Mouse (Mus musculus): ENCODE data around the gene Wbp2. TPM values are rescaled to one million over a fixed set of nuclear protein-coding genes. Genes with fewer than 3 reads are reported as not detected.
"Not testable (repeated sequence)": the region's sequence is repeated elsewhere in the genome, so short reads cannot be mapped to it uniquely, and the experiment has no call there.

Wbp2 gene
- total RNA-seq (2014; fragmentation: Nextera tagmentation) (83.3 and 96.6 TPM in 2 replicates), total RNA-seq (2017) (13.6 and 17.3 TPM in 2 replicates)

DNA sequence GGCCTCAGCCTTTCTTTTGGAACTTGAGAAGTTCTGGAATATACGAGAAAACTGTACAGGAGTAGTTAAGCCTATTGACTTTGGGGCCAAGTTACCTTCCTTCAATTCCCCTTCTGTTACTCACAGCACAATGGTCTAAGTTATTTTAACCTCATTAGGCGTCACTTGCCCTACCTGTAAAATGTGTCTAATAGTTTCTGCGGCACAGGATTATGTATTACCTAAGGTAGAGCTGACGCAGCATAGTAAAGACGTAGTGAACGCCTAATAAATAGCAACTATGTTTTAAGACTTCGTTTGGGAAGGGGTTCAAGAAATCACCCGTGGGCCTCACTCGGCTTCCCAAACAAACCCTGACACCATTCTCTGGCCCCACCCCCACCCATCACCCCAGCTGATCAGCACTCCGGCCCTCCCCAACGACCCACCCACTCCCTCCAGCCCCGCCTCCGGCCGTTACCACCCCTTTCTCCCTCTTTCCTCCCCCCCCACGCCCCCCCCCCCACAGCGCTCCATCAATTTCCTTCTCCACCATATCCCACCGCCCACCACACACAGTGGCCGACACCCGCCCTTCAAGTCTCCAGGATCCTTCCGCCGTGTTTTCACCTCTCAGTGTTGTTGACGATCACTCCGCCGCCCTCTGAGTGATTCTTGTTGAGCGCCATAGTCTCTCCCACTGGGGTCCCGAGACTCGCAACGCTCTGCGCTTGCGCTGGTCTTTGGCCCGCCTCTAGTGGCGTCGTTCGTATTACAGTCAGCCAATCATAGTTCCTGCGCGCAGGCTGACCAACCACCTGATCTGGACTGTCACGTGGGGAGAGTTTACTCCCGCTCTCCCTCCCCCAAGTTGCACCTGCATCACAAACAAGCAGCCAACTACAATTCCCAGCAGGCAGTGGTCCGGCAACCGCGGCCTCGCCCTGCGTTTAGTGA, at the start of gene Wbp2:
Wbp2 (minus strand) TSS at position 738 of the 936 bp plus-strand sequence.
- peak; percentile 93 for ATAC-seq (replicated peaks; ENCODE audit: poor library complexity, severe bottlenecking)

DNA sequence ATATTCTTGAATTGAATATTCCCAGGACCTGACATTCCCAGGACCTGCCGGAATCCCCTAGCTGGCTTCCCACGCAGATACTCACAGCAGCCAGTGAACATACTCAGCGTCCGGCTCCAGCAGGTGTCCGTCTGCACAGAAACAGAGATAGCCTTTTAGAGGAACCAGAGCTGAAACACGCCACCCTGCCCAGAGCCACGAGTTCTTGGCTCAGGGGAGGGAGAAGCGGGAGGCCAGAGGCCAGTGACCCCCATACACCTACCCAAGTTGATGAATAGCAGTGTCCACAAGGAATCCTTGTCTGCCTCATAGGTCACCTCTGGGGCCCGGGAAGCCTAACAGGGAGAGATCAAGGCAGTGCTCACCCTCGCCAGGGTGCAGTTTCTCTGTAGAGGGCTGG, 47.4 kb upstream of the Wbp2 start:
- ATAC-seq (replicated peaks; ENCODE audit: poor library complexity, severe bottlenecking) = no peak

DNA sequence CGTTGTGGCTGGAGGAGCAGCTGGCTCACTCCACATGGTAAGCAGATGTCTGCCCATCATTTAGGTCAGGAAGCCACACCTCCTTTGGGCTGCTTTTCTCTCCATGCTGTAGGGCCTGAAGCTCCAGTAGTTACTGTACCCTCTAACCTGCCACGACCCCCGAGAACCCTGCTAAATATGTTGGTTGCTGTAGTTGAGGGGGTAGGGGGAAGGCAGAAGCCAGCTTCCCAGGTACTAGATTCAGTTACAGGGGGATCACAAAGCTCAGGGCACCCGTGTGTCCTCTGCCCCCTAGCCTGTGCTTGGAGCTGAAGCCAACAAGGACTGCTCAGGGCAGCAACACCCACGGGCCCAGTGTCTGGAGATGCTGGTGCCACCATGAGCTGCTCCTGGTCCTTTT, 46.7 kb upstream of the Wbp2 start:
- no peak for ATAC-seq (replicated peaks; ENCODE audit: poor library complexity, severe bottlenecking)

DNA sequence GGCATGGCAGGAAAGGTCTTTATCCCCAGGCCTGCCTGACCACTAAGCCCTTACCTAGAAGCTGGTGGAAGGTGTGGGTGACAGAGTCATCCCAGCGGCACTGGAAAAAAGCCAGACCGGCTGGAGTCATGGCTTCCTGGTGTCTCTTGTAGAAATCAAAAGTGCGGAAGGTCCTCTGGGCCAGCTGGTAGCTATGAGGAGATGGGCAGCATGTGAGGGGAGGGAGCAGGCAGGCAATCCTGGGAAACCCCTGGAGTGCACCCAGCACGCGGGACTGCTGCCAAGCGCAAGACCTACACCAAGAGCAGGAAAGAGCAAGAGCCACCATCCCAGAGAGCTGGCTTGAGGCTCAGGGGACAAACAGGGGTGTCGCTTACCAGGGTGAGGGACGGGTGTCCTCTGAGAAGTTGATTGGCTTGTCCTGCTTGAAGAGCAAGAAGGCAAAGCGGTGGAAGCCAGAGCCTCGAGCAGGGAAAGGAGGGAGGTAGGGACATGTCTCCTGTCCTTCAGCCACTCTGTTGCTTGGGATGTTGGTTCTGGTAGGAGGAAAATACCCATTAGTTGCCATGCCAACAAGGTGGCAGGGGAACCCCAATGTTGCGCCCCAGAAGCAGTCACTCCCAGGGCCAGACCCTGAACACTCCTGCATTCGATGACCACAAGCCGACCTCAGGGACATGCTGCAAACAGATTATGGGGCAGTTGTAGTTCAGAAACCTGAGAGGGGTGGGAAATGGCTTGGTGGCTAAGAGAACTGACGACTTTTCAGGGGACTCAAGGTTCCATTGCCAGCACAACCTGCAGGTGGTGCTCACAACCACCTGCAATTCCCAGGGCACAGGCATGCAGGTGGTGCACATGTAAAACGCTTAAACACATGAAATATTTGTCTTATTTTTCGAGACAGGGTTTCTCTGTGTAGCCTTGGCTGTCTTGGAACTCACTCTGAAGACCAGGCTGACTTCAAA, 45.9 kb upstream of the Wbp2 start:
- no peak for ATAC-seq (replicated peaks; ENCODE audit: poor library complexity, severe bottlenecking)

DNA sequence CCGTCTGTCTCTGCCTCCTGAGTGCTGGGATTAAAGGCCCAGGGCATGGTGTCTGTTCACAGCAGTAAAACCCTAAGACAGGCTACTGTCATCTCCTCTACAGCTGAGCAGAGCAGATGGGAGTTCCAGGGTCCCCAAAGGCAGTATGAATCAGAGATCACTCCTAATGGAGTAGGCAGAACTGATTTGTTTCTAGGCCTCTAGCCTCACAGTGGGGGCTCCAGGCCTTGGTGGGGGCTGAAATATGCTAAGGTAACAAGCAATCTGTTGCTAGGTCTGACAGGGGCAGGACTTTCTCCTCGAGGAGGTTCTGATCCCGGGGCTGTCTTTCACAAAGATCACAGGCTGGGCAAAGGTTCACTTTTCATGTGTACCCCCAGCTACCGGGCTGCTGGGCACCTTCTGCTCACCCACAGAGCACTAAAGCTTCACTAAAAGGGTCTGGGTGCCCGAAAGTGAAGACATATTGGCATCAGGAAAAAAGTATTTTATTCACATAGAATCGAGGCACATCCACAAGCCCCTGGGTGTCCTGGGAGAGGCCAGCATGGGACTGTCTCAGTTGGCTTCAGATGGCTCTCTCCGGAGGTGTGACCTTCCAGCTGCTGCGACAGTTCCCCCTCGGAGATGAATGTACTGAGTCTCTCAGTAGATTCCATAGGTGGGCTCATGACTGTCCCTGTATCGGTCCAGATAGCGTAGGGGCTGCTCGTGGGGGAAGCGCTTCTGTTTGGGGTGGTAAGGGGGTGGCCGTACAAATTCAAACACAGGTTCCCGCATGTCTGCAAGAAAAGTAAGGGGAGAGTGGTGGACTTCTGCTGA, 44.8 kb upstream of the Wbp2 start:
- no peak for ATAC-seq (replicated peaks; ENCODE audit: poor library complexity, severe bottlenecking)

DNA sequence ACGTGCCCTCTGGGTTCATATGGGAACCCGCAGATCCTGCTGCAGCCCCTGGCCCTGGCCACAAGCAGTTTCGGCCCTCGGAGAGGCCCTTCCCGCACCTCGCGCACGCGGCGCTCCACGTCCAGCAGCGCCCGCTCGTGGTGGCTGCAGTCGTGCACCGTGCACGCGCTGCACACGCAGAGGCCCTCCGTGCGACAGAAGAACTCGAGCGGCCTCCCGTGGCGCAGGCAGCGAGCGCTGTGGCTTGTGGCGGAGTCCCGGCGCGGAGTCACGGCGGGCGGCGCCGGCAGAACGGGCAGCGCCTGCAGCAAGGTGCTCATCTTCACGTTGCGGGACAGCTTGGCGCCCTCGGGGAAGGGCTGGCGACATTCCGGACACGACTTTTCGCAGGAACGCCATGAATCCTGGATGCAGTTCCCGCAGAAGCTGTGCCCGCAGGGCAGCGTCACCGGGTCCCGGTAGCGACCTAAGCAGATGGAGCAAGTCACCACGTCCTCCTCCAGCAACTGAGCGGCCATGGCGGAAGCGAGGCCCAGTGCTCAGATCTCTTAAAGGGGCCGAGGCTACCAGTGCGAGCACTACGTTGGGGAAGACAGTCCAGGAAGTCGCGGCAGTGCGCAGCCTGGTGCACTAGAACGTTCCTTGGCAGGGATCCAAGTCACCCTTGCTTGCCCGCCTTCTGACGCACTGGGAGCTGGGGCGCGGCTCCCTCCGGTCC, 43.9 kb upstream of the Wbp2 start, which contains the start of gene Trim65:
Trim65 (minus strand) TSS at position 641 of the 718 bp plus-strand sequence.
- peak; percentile 72 for ATAC-seq (replicated peaks; ENCODE audit: poor library complexity, severe bottlenecking)

DNA sequence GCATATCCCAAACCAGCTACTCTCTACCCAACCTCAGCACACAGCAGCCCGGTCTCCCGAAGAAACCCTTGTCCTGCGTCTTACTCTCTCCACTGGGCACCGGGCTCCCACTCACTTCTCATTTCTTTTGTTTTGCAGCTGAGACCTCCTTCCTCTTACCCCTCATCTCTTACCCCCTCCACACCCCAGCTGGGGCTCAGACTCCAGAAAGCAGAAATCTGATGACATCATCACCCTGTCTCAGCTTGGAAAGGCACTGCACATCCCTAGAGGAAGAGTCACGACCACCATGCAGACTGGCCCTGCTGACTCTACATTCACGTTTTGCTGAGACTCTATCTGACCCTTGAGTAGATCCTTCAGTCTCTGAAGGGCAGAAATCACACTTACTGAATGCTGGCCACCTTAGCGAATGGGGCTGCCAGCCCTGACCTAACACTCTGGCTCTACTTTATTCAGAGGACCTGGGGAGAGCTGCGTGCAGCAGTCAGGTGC, 43.2 kb upstream of the Wbp2 start:
- ATAC-seq (replicated peaks; ENCODE audit: poor library complexity, severe bottlenecking) = peak; percentile 64

DNA sequence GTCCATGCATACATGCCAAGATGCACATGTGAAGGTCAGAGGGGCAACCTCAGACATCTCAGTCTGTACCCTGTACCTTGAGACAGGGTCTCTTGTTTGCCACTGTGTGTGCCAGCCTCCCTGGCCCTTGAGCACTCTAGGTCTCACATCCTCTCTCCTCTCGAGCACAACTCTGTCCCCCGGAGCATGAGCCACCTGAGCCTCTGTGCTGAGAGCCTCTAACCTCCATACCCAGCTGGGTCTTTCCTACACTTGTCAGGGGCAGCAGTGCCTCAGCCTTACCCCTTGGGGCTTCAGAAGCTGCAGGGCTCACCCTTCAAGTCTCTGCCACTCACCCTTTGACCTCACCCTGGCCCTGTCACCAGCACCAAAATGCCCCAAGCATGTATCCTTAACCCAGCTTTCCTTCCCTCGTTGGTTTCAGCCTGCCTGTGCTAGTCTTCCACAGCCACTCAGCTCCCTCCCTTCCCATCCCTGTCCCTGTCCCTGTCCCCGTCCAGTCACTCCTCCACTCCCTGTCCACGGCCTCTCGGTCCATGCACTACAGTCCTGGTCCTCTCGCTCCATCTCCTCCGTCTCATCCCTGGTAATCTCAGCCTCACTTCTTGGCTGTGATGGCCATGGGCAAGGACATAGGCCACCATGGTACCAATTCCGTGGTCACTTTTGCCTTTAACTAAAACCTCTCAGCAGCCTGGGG, 42.4 kb upstream of the Wbp2 start:
- no peak for ATAC-seq (replicated peaks; ENCODE audit: poor library complexity, severe bottlenecking)

DNA sequence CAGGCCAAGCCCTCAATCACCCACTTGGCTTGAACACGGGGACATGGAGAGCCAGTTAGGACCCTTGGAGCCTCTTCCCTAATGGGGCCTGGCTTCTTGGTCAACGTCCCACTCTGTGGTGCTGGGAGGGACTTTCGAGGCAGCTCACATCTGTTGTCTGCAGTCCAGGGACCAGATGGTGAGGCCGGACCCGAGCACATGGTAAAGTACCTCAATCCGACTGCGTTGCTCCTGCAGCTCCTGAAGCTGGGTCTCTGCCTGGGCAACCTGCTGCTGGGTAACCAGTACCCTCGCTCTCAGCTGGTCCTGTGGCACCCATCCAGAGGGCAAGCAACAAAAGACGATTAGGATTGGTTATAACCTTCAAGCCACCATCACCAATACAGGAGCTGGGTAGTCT, 41.2 kb upstream of the Wbp2 start:
- ATAC-seq (replicated peaks; ENCODE audit: poor library complexity, severe bottlenecking) = no peak

DNA sequence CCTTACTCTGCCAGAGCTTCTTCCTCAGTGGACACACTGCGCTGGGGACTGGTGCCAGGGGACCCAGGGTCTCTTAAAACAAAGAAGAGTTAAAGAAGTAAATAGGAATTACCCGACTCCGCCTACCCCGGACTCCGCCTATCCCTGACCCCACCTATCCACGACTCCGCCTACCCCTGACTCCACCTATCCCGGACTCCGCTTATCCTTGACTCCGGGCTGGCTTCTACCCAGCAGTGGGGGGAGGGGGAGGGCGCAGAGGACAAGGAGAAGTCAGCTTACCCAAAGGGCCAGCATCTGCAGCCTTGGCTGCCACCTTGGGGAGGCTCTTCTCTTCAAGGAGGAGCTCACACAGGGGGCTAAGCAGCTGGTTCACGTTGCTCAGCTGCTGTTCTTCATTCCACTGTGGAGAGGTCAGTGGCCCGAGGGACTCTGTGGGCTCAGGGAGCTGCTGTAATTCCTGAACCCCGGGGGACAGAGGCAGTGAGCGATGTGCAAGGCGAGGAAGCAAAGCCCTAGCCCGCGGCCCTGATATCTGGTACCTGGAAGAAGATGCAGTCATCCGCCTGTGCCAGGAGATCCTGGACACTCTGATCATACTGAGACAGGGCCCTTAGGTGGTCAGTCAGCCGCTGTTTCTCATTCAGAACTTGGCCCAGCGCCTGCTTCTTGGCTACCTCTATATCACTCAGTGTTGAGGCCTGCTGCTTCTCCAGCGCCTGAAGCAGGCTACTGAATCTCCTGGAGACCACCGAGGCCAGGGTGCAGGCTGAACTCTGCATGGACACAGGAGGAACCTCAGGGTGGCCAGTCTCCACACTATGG, 40.6 kb upstream of the Wbp2 start, which contains the start of gene Trim47:
Trim47 (minus strand) TSS at position 55 of the 825 bp plus-strand sequence.
- ATAC-seq (replicated peaks; ENCODE audit: poor library complexity, severe bottlenecking) = no peak

DNA sequence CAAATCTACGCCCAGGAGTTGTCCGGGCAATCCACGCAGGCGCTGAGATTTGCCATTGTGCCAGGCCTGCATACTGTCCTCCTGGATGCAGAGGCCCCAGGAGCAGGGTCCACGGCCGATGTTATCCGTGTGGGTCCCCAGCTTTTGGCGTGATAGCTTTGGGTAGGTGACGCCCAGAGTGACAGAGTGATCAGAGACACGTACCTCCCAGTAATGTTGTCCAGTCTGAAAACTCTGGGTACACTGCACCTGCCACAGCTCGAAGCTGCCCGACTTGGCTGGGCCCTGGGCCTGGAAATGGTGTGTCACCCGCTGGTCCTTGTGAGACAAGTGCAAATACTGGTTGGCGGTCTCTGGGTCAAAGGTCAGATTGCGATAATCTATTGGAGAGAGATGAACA, 39.5 kb upstream of the Wbp2 start:
- no peak for ATAC-seq (replicated peaks; ENCODE audit: poor library complexity, severe bottlenecking)

DNA sequence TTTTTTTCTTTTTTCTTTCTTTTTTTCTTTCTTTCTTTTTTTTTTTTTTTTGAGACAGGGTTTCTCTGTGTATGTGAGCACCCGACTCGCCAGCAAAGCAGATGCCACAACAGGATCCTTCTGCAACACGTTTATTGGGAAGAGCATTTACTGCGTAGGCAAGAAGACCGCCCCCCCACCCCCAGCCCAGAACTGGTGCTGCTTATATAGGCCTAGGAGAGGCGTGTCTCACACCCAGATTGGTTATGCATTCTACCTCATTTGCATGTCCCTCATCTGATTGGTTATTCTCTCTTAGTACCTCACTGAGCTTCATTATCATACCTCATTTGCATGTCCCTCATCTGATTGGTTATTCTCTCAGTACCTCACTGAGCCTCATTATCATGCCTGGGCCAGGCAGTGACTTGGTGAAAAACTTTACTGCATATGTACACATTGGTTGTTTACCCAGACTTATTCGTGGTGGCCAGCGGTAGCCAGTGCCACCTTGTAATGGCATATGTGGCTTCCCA, 35.0 kb upstream of the Wbp2 start:
- ATAC-seq (replicated peaks; ENCODE audit: poor library complexity, severe bottlenecking) = not testable (repeated sequence)

DNA sequence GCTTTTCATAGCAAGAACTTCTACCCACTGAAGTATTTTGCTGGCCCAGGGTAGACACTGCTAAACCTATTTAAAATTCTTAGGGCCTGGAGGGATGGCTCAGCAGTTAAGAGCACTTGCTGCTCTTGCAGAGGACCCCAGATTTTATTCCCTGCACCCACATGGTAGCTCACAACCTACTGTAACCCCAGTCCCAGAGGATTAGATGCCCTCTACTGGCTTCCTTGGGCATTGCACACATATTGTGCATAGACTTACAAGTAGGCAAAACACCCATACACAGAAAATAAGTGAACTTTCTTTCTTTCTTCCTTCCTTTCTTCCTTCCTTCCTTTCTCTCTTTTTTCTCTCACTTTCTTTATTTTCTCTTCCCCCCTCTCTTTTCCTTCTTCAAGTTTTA, 31.0 kb upstream of the Wbp2 start:
- no peak for ATAC-seq (replicated peaks; ENCODE audit: poor library complexity, severe bottlenecking)

DNA sequence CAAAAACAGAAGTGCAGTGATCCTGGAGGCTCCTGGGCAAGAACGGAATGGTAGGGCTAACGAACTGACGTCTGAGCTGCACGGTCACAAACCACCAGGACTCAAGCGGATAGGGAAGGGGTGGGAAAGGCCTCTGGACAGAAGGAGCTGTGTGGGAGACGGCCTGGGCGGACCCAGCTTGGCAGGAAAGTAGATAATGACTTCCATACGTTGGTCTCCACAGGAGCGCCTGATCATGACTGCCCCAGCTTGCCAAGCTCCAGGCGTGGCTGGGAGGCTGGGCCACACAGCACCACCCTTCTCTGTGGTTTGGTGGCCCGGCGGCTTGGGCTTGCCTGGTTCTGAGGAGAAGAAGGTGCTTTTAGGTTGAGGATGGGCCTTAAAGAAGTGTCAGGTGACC, 30.4 kb upstream of the Wbp2 start:
- no peak for ATAC-seq (replicated peaks; ENCODE audit: poor library complexity, severe bottlenecking)

DNA sequence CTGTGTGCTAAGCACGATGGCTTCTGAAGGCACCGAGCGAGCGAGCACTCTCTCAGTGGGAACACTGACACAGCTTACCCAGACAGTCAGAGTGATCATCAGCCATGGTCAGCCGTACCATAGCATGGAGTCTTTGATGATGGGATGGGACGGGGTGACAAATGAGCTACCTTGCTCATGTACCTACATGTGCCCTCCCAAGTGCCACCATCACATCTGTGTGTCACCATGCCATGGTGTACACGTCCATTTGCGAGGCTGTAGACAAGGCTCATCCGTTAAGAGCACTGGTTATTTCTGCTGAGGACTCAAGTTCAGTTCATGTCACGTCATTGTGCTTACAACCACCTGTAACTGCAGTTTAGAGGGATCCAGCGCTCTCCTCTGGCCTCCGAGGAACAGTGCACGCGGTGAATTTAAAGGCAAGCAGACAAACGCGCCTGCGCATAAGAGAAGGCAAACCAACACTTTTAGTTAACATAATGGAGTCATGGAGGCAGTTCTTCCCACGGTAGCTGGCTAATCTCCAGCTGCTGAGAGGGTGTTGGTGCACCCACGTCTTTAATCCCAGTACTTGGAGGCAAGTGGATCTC, 24.9 kb upstream of the Wbp2 start:
- ATAC-seq (replicated peaks; ENCODE audit: poor library complexity, severe bottlenecking) = no peak

DNA sequence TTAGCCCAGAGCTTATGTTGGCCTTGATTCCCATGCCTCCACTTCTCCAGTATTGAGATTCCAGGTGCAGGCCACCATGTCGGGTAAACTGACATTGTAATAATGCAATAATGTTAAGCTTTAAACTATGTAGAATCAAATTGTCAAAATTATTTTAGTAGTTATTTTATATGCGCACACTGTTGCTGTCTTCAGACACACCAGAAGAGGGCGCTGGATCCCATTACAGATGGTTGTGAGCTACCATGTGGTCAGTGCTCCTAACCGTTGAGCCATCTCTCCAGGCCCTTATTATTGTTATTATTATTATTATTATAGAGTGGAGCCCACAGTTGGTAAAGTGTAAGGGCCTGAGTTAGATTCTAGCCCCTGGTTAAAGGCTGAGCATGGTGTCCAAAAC, 24.3 kb upstream of the Wbp2 start:
- no peak for ATAC-seq (replicated peaks; ENCODE audit: poor library complexity, severe bottlenecking)

DNA sequence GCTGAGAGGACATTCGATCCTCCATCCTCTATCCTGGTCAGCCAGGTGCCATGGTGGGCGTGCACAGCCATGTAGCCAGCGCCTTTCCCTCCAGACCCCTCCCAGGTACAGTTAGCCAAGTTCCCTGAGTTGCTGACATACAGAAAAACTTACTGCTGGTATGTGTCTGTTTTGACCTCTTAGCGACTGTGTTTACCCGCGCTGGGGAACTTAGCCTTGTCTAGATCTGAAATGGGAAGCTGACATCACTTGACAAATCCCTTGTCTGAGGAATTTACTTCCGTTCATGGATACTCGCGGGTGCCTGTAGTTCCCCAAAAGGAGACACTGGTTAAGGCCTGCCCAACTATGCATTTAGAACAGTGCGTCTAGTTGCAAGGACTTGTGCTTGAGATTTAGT, 23.7 kb upstream of the Wbp2 start:
- peak; percentile 57 for ATAC-seq (replicated peaks; ENCODE audit: poor library complexity, severe bottlenecking)

Measured in granulocyte monocyte progenitor cell, adult 5-6 weeks (primary cell).